Mouse (Mus musculus) kidney, embryonic 16.5 days (tissue): ENCODE data around the gene Ubp1. TPM values are rescaled to one million over a fixed set of nuclear protein-coding genes. Genes with fewer than 3 reads are reported as not detected.

Experiments
- ATAC-seq: fragments of 200-750 bp; cut with Nextera tagmentation; 2 replicates; pipeline ENCODE4 v1.8.0; 2017; ENCODE audit warnings: moderate TSS enrichment; ENCODE audit not compliant: low FRiP score, low TSS enrichment
- H3K27ac ChIP-seq: fragments of 300-500 bp; sonication (generic); 2 replicates; pipeline ENCODE4 v1.5.1; 2014; ENCODE audit warnings: low read length
- H3K27me3 ChIP-seq: fragments of 300-500 bp; sonication (generic); 2 replicates; pipeline ENCODE4 v1.6.1; 2014; ENCODE audit warnings: low read length, control low read depth, mixed read lengths; ENCODE audit not compliant: insufficient read depth
- H3K36me3 ChIP-seq: fragments of 300-500 bp; sonication (generic); 2 replicates; pipeline ENCODE4 v1.6.1; 2014; ENCODE audit warnings: low read length, control low read depth, mixed read lengths; ENCODE audit not compliant: insufficient read depth
- H3K4me1 ChIP-seq: fragments of 300-500 bp; sonication (generic); 2 replicates; pipeline ENCODE4 v1.6.1; 2014; ENCODE audit warnings: low read length, control low read depth, mixed read lengths; ENCODE audit not compliant: insufficient read depth
- H3K4me2 ChIP-seq: fragments of 300-500 bp; sonication (generic); replicated peaks from 2 replicates; pipeline ENCODE4 v1.6.1; 2014; ENCODE audit warnings: low read depth, low read length
- H3K4me3 ChIP-seq: fragments of 300-500 bp; sonication (generic); 2 replicates; pipeline ENCODE4 v1.5.1; 2014; ENCODE audit warnings: mild to moderate bottlenecking, low read length
- H3K9ac ChIP-seq: fragments of 300-500 bp; sonication (generic); replicated peaks from 2 replicates; pipeline ENCODE4 v1.6.1; 2014; ENCODE audit warnings: low read length
- H3K9me3 ChIP-seq: fragments of 300-500 bp; sonication (generic); 2 replicates; pipeline ENCODE4 v1.6.1; 2016; ENCODE audit warnings: low read length, control low read depth
- WGBS: fragments of 180-500 bp; shearing (Covaris S2); extraction: QIAGEN DNeasy Blood & Tissue Kit; methylation state at CpG from one replicate; pipeline ENCODE4 v1.1.7; 2014; 5-methylcytosine and 5-hydroxymethylcytosine counted together
- polyA plus RNA-seq: library from polyadenylated mRNA; unstranded; fragments of >200 nt; fragmentation: Nextera tagmentation; extraction: Ambion mirVana; gene quantifications from 2 replicates; pipeline ENCODE4 v1.2.1, GENCODE M21; 2015

Ubp1 gene
- polyA plus RNA-seq, 1 experiment from 2014 or later, result 35.4 TPM

DNA sequence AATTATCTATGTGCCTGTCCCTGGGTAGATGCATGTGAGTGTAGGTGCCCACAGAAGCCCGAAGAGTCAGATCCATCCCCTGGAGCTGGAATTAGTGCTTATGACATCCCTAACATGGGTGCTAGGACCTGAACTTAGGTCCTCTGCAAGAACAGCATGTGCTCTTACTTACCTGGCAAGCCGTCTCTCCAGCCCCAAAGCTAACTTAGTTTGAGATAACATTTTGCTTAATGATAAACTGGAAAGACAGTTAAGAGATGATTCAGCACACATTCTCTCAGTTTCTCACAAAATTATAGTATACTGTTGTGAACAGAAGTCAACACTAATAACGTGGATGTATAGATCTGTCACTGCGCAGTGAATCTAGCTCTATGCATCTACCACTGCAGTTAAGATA is 36.1 kb downstream of the Ubp1 start:
- no peaks in the 10 kb centered on the region for H3K27me3 ChIP-seq
- no peak for ATAC-seq
- H3K4me3 ChIP-seq, result no peak overlapping the region
- no peaks in the 10 kb centered on the region for H3K9me3 ChIP-seq
- H3K9ac ChIP-seq, result no peak overlapping the region
- H3K27ac ChIP-seq, result no peak overlapping the region
- no peaks in the 10 kb centered on the region for H3K4me1 ChIP-seq
- peaks cover 79% of the 10 kb centered on the region for H3K36me3 ChIP-seq
- H3K4me2 ChIP-seq, result no peak overlapping the region
- whole genome bisulfite sequencing, result 92% methylated on average over 4 of the region's 4 CpGs

GRCm38 (mm10) chr9:113968967-113969366 is 38.2 kb downstream of the Ubp1 start:
- Histone ChIP-seq H3K27me3 (no peaks in the 10 kb centered on the region), H3K27ac (no peak overlapping the region), H3K4me2 (no peak overlapping the region), H3K9me3 (no peaks in the 10 kb centered on the region), H3K4me1 (no peaks in the 10 kb centered on the region), H3K9ac (no peak overlapping the region), H3K4me3 (no peak overlapping the region), H3K36me3 (peaks cover 77% of the 10 kb centered on the region)
- no peak; the same call in 1 of the 2 replicates for ATAC-seq
- 93% methylated on average over 7 of the region's 7 CpGs for WGBS

DNA sequence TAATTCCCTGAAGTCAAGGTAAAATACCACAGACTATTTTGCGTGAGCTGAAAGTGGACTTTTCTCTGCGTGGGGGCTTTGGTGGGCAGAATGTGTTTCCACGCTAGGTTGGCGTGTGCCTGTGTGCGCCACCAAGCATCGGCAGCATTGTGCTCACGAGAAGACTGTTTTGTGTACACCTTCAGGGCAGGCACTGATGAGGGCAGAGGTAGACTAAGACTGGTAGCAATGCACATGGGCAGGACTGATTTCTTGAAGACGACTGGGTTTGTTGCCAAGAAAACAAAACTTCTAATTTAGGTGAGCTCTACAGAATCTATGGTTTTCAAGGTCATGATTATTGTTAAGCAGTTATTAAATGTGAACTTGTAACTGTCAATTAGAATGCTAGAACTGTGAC is 38.7 kb downstream of the Ubp1 start:
- Histone ChIP-seq H3K4me3 (no peak overlapping the region), H3K27me3 (no peaks in the 10 kb centered on the region), H3K4me2 (no peak overlapping the region), H3K36me3 (peaks cover 75% of the 10 kb centered on the region), H3K9ac (no peak overlapping the region), H3K4me1 (no peaks in the 10 kb centered on the region), H3K9me3 (no peaks in the 10 kb centered on the region), H3K27ac (no peak overlapping the region)
- WGBS, result 96% methylated on average over 8 of the region's 8 CpGs
- ATAC-seq, result no peak

- Histone ChIP-seq H3K36me3 (peaks cover 77% of the 10 kb centered on the region), H3K4me2 (no peak overlapping the region), H3K9me3 (no peaks in the 10 kb centered on the region), H3K9ac (no peak overlapping the region), H3K4me1 (no peaks in the 10 kb centered on the region), H3K27me3 (no peaks in the 10 kb centered on the region), H3K4me3 (no peak overlapping the region), H3K27ac (no peak overlapping the region)
- 0 out of 2 replicates have a peak, but pooled peaks have one; percentile 51 for ATAC-seq
- 76% methylated on average over 14 of the region's 14 CpGs for WGBS
Measured at GRCm38 (mm10) chr9:113970041-113970440, 39.3 kb downstream of the Ubp1 start.

DNA sequence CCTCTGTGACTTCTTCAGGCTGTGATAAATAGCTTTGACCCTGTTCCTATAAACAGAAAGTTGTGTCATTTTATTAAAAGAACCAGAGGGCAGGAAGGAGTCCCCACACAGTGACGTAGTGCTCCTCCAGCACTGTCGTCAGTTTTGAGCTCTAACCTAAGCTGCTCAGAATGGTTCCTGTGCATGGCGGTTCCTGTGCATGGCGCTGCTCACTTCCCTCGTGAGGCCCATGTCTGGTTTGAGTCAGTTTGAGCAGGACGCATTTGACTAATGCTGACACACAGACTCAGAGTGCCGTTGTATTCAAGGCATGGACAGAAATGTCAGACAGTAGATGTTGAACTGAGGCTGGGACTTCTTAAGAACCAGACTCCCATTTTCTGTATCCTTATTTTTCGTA is 40.9 kb downstream of the Ubp1 start:
- no peak overlapping the region for H3K27ac ChIP-seq
- peaks cover 78% of the 10 kb centered on the region for H3K36me3 ChIP-seq
- H3K9ac ChIP-seq, result no peak overlapping the region
- H3K27me3 ChIP-seq, result no peaks in the 10 kb centered on the region
- no peaks in the 10 kb centered on the region for H3K9me3 ChIP-seq
- H3K4me2 ChIP-seq, result no peak overlapping the region
- H3K4me3 ChIP-seq, result no peak overlapping the region
- H3K4me1 ChIP-seq, result no peaks in the 10 kb centered on the region
- no peak for ATAC-seq
- 75% methylated on average over 8 of the region's 8 CpGs for WGBS

- Histone ChIP-seq H3K9me3 (no peaks in the 10 kb centered on the region), H3K4me1 (no peaks in the 10 kb centered on the region), H3K4me3 (no peak overlapping the region), H3K4me2 (no peak overlapping the region), H3K27me3 (no peaks in the 10 kb centered on the region), H3K9ac (no peak overlapping the region), H3K36me3 (peaks cover 68% of the 10 kb centered on the region), H3K27ac (no peak overlapping the region)
- ATAC-seq, result no peak
- 91% methylated on average over 4 of the region's 4 CpGs for WGBS
Measured at GRCm38 (mm10) chr9:113973857-113974256, 43.1 kb downstream of the Ubp1 start.

- Histone ChIP-seq H3K4me2 (no peak overlapping the region), H3K9ac (no peak overlapping the region), H3K27me3 (no peaks in the 10 kb centered on the region), H3K4me1 (peaks cover 4% of the 10 kb centered on the region; the same call in 1 of the 2 replicates), H3K36me3 (peaks cover 69% of the 10 kb centered on the region), H3K4me3 (no peak overlapping the region), H3K9me3 (no peaks in the 10 kb centered on the region), H3K27ac (no peak overlapping the region)
- no peak for ATAC-seq
- 88% methylated on average over 4 of the region's 4 CpGs for WGBS
Measured at GRCm38 (mm10) chr9:113974945-113975344, 44.2 kb downstream of the Ubp1 start.

DNA sequence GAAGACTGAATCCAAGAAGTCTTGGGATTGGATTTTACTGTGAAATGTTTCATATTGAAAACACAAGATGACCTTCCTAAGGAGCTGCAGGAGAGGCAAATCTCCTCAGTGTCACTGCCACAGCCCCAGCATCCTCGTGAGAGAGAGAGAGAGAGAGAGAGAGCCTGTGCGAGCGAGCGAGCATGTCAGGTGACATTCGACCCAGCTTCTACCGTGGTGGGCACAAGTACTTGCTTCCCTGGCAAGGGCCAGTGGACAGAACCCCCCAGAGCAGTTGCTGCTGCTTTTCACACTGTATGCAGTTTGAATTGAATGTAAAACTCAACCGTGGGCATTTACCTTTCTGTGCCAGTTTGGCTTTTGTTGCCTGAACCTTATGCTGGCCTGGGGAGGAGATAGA is 44.7 kb downstream of the Ubp1 start:
- H3K4me3 ChIP-seq, result no peak overlapping the region
- no peaks in the 10 kb centered on the region for H3K9me3 ChIP-seq
- H3K36me3 ChIP-seq, result peaks cover 67% of the 10 kb centered on the region
- no peak overlapping the region for H3K27ac ChIP-seq
- H3K9ac ChIP-seq, result no peak overlapping the region
- H3K4me1 ChIP-seq, result peaks cover 8% of the 10 kb centered on the region; the same call in 1 of the 2 replicates
- WGBS, result 78% methylated on average over 7 of the region's 7 CpGs
- no peak for ATAC-seq
- H3K4me2 ChIP-seq, result no peak overlapping the region
- no peaks in the 10 kb centered on the region for H3K27me3 ChIP-seq

GRCm38 (mm10) chr9:113976264-113976663 is 45.5 kb downstream of the Ubp1 start:
- 93% methylated on average over 10 of the region's 10 CpGs for WGBS
- Histone ChIP-seq H3K9ac (no peak overlapping the region), H3K4me2 (no peak overlapping the region), H3K4me3 (no peak overlapping the region), H3K27ac (no peak overlapping the region), H3K9me3 (no peaks in the 10 kb centered on the region), H3K36me3 (peaks cover 59% of the 10 kb centered on the region), H3K4me1 (peaks cover 8% of the 10 kb centered on the region; the same call in 1 of the 2 replicates), H3K27me3 (no peaks in the 10 kb centered on the region)
- ATAC-seq, result no peak

DNA sequence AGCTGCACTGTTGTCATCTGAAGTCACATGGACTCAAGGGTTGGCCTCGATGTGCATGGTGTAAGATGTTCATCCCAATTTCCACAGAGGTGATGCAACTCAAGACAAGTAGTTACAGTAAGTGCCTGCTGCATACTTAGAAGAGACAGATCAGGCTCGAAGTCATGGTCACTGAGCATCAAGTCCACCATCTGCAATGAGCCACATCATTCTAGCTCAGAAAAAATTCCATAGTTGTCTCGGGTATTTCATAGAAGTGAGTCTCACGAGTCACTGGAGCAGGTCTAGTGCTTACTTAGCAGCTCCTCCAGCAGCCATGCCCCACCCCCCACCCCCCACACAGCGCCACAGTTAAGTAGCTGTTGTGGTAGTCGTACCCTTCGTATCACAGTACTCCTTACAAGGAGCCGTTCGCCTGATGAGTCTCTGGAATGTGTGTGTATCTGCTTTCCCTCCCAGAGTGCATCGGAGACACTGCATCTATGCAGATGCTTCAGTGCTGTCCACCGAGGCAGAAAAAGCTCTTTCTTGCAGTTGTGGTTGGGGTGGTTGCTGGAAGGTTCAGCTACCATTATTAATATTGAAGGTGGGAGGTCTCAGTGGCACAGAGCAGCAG is 46.6 kb downstream of the Ubp1 start:
- H3K27me3 ChIP-seq, result no peaks in the 10 kb centered on the region
- peaks cover 8% of the 10 kb centered on the region; the same call in 1 of the 2 replicates for H3K4me1 ChIP-seq
- H3K4me3 ChIP-seq, result no peak overlapping the region
- peak; percentile 40; the same call in 1 of the 2 replicates for ATAC-seq
- H3K4me2 ChIP-seq, result no peak overlapping the region
- H3K27ac ChIP-seq, result no peak overlapping the region
- no peak overlapping the region for H3K9ac ChIP-seq
- H3K9me3 ChIP-seq, result no peaks in the 10 kb centered on the region
- 64% methylated on average over 11 of the region's 11 CpGs for whole genome bisulfite sequencing
- H3K36me3 ChIP-seq, result peaks cover 54% of the 10 kb centered on the region
